Mouse (Mus musculus): ENCODE measurements around the gene Gm20708. TPM values are rescaled to one million over a fixed set of nuclear protein-coding genes. Genes with fewer than 3 reads are reported as not detected.

The Gm20708 gene
- total RNA-seq, 4 experiments from 2014 or later = 0.63 to 1.3 (median 1.2) TPM; not detected in 1

Other genes starting within 250 kb of the Gm20708 start
- 10 to 100 TPM; 27.0 to 32.1 (median 29.7) TPM for gene Tnrc6c, start 155.4 kb upstream of the Gm20708 start, total RNA-seq (2022)
- gene Tmc8, start 27.6 kb upstream of the Gm20708 start, total RNA-seq (2022) = 1 to 10 TPM; 2.3 to 4.4 (median 3.6) TPM
- gene Tmc6, start 27.5 kb upstream of the Gm20708 start, total RNA-seq (2022) = 10 to 100 TPM; 11.7 to 14.6 (median 12.8) TPM
- not detected for gene 6030468B19Rik, start 12.0 kb upstream of the Gm20708 start, total RNA-seq (2022)
- gene Syngr2, start within 50 bp of the Gm20708 start, total RNA-seq (2022) = 100 to 1,000 TPM; 123 to 137 (median 131) TPM
- gene Afmid, start 16.3 kb downstream of the Gm20708 start, total RNA-seq (2022) = 1 to 10 TPM; 2.3 to 6.0 (median 4.9) TPM
- gene Tk1, start 16.4 kb downstream of the Gm20708 start, total RNA-seq (2022) = 1 to 10 TPM in 3 of 4 experiments, under 1 TPM in 1; 0.78 to 3.2 (median 2.3) TPM
- under 1 TPM; 0.25 to 0.87 (median 0.67) TPM for gene Birc5, start 39.6 kb downstream of the Gm20708 start, total RNA-seq (2022)
- not detected for gene Tmem235, start 51.1 kb downstream of the Gm20708 start, total RNA-seq (2022)
- gene Tha1, start 63.8 kb downstream of the Gm20708 start, total RNA-seq (2022) = 10 to 100 TPM in 3 of 4 experiments, 1 to 10 TPM in 1; 9.0 to 11.3 (median 10.3) TPM
- 1 to 10 TPM; 3.8 to 6.2 (median 4.7) TPM for gene Socs3, start 160.4 kb downstream of the Gm20708 start, total RNA-seq (2022)
- gene Pgs1, start 176.6 kb downstream of the Gm20708 start, total RNA-seq (2022) = 10 to 100 TPM; 16.4 to 20.6 (median 19.2) TPM